Mouse (Mus musculus) layer of hippocampus, adult 18-20 months (tissue): ENCODE measurements around the gene Rps6kc1. TPM values are rescaled to one million over a fixed set of nuclear protein-coding genes. Genes with fewer than 3 reads are reported as not detected.

Experiments
- DNase-seq, 2 experiments: peaks; one replicate each; pipeline ENCODE4 v3.0.0; 2022; ENCODE audit warnings: low spot score in 2 of 2
- total RNA-seq, 2 experiments: library from RNA; stranded (reverse); gene quantifications; 2 replicates each; pipeline ENCODE4 v1.2.3; 2021

Rps6kc1 gene
- total RNA-seq, 2 experiments from 2014 or later = 90.7 to 94.1 TPM

GRCm38 (mm10) chr1:190768307-190768706 is 143.3 kb downstream of the Rps6kc1 start:
- peak in 1 of 2 experiments; percentile 53 for DNase-seq

GRCm38 (mm10) chr1:190767621-190768020 is 143.9 kb downstream of the Rps6kc1 start:
- no peak for DNase-seq

GRCm38 (mm10) chr1:190766800-190767199 is 144.8 kb downstream of the Rps6kc1 start:
- no peak for DNase-seq

GRCm38 (mm10) chr1:190763756-190764155 is 147.8 kb downstream of the Rps6kc1 start:
- DNase-seq = peak in 1 of 2 experiments; percentile 57

DNA sequence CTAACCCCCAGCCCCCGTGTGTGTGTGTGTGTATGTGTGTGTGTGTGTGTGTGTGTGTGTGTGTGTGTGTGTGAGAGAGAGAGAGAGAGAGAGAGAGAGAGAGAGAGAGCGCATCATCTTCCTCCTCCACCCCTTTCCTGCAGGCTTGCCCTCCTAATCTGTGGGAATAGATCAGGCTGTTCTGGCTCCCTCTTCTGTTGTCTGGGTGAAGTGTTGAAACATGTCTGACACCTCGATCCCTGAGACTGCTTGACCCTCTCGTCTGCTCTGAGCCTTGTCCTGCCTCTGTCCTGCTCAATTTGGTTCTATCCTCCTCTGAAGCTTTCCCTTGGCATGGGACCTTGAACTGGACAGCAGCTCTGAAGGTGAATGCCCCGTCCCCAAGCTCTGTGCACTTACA is 149.8 kb downstream of the Rps6kc1 start:
- DNase-seq = peak in 1 of 2 experiments; percentile 48

DNA sequence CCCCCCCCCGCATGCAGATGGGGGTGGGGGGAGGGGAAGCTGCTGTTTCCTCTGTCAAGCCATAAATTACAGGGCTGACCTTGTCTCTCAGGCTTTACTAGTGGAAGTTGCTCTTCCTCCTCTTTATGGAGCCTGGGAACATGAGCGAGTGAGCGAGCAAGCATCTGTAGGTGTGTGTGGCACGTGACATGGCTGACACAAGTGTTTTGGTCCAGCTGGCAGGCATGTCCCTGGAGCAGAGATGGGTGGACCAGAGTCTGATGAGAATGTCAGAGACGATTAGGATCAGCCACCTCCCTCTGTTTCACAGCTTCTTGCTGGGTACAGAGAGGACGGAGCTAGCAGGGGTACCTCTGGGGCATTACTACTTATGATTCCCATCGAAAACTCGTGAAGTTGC is 153.7 kb downstream of the Rps6kc1 start:
- DNase-seq = no peak

DNA sequence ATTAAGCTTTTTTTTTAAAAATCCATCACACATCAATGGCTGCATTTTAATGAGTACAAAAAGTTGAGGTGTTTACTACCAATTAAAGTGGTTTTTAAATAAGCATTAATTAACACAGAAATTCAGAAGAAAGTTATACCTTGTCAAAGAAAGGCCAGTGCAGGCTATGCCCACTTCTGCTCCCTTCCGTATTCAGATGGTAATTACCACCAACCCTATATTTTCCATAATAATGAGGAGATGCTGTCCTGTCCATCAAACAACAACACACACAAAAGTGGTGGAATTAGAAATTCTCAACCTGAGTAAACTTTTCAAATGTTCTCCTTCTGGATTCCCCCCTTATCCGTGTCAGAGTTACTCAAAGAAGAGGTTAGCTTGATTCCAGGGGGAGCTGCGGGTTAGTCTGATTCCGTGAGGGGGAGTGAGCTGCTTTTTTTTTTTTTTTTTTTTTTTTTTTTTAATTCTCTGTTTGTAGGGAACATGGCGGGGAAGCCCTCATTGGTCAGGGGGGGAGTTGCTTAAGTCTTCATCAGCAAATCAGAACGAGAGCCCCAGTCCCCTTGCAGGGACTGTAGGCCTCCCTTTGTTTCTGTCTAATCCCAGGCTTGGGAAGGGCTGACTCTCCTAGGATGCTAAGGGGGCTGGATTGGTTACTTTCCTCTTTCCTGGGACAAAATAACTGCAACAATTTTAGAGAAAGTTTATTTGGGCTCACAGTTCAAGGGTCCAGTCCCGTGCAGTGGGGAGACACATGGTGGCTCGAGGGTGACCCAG is 159.6 kb downstream of the Rps6kc1 start:
- no peak for DNase-seq

DNA sequence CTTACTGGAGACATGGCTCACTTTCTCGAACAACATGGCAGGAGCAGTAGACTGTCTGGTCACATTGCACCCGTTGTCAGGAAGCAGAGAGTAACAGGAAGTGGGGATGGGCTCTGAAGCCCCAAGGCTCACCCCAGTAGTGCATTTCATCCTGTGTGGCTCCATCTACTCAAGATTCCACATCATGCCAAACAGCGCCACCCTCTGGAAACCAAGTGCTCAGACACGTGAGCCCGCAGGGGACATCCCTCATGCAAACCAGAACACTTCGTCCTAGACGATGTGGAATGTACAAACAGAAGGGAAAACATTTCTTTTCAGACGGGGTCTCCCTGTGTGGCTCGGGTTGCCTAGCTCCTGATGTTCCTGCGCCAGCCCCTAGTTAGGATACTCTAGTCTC is 162.6 kb downstream of the Rps6kc1 start:
- DNase-seq = no peak

GRCm38 (mm10) chr1:190741421-190741820 is 170.1 kb downstream of the Rps6kc1 start:
- DNase-seq = no peak

DNA sequence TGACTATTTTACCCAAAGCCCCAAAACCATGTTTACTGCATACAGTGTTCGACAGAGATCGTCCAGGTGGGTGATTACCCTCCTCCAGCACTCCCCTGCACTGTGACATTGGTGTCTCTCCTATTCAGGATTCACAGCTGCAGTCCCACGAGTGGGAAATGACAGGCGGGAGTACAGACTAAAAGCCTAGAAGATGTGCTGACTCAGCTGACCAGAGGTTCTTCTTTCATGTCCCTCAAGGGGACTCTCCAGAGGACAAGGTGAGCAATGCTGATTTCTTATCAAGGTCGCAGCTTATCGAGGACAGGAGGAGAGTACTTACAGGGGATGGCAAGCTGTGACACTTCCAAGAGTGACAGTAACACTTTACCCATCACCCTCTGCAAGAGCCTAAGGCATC is 178.8 kb downstream of the Rps6kc1 start:
- no peak for DNase-seq

GRCm38 (mm10) chr1:190729516-190730088 is 182.0 kb downstream of the Rps6kc1 start:
- DNase-seq = no peak

DNA sequence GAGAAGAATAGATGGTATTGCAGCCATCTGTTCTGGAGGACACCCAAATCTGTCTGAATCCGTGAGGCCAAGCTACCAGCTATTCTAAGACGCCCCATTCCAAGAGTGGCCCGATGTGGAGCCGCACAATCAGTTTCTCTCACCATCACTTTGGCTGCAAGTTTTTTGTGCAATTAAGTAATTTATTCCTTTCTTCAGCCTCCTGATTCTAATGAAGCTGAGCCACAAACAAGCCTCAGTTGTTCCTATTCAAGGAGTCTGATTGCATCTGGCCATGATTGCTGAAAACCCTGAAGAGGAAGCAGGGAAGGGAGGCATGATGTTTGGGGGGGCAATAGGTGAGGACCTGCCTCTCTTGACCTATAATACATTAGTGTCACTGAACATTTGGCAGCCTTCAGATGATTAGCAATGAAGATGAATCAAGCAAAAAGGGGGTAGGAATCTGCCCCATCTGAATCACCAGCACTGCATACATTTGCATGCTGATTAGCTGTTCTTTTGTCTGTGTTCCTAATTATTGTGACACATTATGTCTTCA is 183.4 kb downstream of the Rps6kc1 start:
- DNase-seq = peak in 1 of 2 experiments; percentile 74

DNA sequence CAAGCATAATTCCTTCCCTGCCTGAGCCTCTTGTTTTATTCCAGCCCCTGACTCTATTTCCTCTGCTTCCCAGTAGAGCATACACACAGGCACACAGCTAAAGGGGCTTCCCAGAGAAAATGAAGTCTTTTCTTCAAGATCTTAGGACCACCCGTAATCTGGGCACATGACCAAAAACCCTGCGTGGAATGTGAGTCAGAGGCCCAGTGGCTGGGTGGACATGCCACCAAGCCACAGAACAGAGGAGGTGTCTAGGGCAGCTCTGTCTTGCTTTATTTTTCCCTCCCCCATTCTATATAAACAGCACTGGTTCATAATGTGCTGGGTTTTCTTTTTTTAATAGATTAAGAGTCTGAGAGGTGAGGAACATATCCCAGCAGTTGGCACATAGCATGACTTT is 184.2 kb downstream of the Rps6kc1 start:
- no peak for DNase-seq

GRCm38 (mm10) chr1:190724591-190725380 is 186.8 kb downstream of the Rps6kc1 start:
- peak in 1 of 2 experiments; percentile 44 for DNase-seq

DNA sequence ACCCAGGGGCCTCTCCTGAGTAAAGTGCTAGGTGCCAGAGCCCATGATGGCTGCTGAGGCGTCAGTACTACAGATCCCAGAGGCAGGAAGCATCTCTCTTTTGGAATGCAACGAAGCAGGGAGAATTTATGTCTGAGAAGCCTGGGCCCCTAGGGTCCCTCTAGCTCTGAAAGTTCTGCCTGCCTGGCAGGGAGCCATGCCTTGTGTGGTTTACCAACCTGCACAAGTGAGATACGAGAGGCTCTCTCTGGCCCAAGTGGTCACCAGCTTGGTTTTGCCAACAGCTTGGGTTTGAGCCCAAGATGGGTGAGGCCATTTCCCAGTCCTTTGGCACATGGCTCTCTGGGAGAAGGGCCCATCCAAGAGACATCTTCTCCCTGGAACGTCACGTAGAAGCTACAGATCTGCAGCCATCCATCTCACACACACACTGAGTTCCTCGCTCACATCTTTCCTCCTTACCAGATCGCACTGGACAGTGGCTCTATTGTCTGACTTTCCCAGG is 187.6 kb downstream of the Rps6kc1 start:
- no peak for DNase-seq

DNA sequence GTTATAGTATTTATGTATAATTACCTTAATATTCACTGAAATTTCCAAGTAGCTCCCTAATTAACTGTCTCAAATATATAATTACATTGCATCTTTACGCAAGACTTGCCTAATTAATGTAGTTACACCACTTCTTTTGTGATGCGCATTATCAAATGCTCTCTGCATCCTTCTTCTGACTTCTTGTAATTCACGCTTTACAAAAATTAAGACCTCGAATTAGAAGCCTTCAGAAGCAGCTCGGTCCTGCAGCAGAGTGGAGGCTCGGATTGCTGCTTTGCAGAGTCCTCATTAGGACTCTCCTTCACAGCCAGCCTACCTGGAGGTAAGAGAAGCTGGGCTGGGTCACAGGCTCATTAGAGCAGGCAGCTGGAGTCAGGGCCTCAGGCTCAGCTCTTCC is 197.7 kb downstream of the Rps6kc1 start:
- DNase-seq = no peak

- DNase-seq = no peak
Measured at GRCm38 (mm10) chr1:190697576-190697975, 214.0 kb downstream of the Rps6kc1 start.

GRCm38 (mm10) chr1:190695589-190695988 is 216.0 kb downstream of the Rps6kc1 start:
- DNase-seq = peak in 1 of 2 experiments; percentile 75

DNA sequence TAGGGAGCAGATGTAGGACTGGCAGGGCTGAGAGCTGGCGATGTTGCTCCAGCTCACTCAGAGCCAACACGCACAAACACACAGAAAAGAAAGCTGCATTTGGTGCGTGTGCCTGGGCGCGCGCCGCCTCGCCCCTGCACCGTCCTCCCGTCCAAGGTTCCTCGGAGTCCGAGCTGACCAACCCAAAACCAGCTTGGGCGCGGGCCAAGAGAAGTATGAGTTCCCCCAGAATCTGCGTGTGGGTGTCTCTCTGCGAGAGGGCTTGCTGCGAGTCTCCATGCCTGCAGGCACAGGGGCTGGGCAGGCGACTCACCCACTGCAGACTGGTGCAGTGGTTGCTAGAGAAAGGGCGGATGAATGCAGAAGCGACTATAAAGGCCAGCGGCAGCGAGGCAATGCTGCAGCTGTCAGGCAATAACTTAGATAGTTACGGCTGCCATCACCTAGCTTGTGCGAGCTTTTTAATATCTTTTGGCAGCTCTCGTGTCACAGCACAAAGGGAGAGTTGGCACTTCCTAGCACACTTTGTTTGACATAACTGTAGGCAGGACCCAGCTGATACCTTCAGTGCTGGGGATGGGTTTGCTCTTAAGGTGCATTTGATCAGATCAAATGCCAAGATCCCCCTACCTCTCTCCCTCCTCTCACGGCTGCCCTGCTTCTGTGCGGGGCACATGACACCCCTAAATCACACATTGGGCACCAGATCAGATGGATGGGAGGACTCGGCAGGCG is 220.9 kb downstream of the Rps6kc1 start:
- DNase-seq = peak in 1 of 2 experiments; percentile 51

DNA sequence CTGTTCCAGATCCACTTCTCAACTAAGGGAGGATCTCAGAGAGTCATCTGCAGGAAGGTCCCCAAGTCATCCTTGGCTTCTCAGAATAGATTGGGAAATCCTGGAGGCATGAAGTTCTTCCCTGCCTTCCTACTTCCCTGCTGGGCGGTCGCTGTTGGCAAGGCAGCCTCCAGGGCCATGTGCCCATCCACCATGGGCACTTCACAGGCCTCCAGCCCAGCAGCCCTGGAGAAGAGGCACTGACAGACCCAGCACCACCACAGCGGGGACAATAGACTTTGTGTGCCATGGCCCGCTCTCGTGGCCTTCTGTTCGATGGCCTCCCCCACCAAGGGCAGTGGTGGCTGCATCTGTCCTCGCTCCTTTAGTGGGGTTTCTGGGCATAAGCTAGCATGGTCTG is 228.5 kb downstream of the Rps6kc1 start:
- DNase-seq = no peak
